Mouse (Mus musculus): ENCODE data around the gene Acaca. TPM values are rescaled to one million over a fixed set of nuclear protein-coding genes. Genes with fewer than 3 reads are reported as not detected.
"Not testable (repeated sequence)": the region's sequence is repeated elsewhere in the genome, so short reads cannot be mapped to it uniquely, and the experiment has no call there.

Acaca gene
- polyA plus RNA-seq, 1 experiment from 2014 or later = 22.5 TPM

DNA sequence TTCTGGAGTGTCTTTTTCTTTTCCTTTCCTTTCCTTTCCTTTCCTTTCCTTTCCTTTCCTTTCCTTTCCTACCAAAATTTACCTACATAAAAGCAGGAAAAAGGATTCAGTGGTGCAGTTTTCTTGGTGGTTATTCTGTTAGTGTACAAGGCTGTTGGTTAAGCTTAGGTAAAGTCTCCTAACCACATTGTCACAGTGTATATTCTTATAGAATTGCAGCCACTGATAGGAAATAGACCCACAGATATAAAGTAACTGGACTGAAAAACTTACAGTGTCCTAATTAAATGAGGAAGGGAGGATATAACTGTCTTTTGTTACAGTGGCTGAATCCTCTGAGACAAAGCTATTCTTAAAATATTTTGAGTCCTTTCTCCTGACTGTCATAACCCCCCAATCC, 202.9 kb downstream of the Acaca start:
- Histone ChIP-seq H3K36me3 (replicated peaks; ENCODE audit: control insufficient read depth, insufficient read depth, low read depth, low read length) (no peaks in the 10 kb centered on the region), H3K9ac (replicated peaks; ENCODE audit: low read length) (no peak overlapping the region), H3K4me2 (ENCODE audit: low read depth, low read length) (no peak overlapping the region), H3K9me3 (replicated peaks; ENCODE audit: control insufficient read depth, low read length) (no peaks in the 10 kb centered on the region), H3K4me3 (ENCODE audit: low read depth, low read length) (no peak overlapping the region), H3K27me3 (ENCODE audit: control insufficient read depth, insufficient read depth, low read length) (no peaks in the 10 kb centered on the region), H3K27ac (replicated peaks; ENCODE audit: low read depth, low read length) (no peak overlapping the region), H3K4me1 (ENCODE audit: control insufficient read depth, insufficient read depth, low read length) (no peaks in the 10 kb centered on the region)
- no peak for ATAC-seq (replicated peaks; ENCODE audit: insufficient number of reproducible peaks, low FRiP score, low TSS enrichment, low read depth)
- no peak for DNase-seq (ENCODE audit: low spot score)

DNA sequence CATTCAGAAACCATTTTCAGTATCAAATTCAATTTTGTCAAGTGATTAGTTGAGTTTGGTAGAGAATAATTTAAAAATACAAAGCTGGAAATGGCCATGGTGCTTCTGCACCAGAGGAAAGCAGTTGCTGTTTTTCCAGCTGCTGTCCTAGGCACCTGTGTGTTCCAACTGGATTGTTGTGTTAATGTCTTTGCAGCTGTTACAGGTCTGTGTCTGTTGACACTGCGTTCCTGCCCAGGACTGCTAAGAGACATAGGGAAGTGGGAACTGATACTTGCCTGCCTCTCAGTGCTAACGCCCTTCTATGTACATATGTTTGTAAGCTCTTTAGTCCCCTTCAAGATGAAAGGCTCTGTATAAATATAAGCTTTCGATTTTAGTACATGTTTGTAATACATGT, 203.4 kb downstream of the Acaca start:
- Histone ChIP-seq H3K9me3 (replicated peaks; ENCODE audit: control insufficient read depth, low read length) (no peaks in the 10 kb centered on the region), H3K4me1 (ENCODE audit: control insufficient read depth, insufficient read depth, low read length) (no peaks in the 10 kb centered on the region), H3K27ac (replicated peaks; ENCODE audit: low read depth, low read length) (no peak overlapping the region), H3K9ac (replicated peaks; ENCODE audit: low read length) (no peak overlapping the region), H3K4me2 (ENCODE audit: low read depth, low read length) (no peak overlapping the region), H3K4me3 (ENCODE audit: low read depth, low read length) (no peak overlapping the region), H3K27me3 (ENCODE audit: control insufficient read depth, insufficient read depth, low read length) (no peaks in the 10 kb centered on the region), H3K36me3 (replicated peaks; ENCODE audit: control insufficient read depth, insufficient read depth, low read depth, low read length) (no peaks in the 10 kb centered on the region)
- WGBS = 83% methylated on average over 3 of the region's 3 CpGs
- no peak for DNase-seq (ENCODE audit: low spot score)
- ATAC-seq (replicated peaks; ENCODE audit: insufficient number of reproducible peaks, low FRiP score, low TSS enrichment, low read depth) = no peak

DNA sequence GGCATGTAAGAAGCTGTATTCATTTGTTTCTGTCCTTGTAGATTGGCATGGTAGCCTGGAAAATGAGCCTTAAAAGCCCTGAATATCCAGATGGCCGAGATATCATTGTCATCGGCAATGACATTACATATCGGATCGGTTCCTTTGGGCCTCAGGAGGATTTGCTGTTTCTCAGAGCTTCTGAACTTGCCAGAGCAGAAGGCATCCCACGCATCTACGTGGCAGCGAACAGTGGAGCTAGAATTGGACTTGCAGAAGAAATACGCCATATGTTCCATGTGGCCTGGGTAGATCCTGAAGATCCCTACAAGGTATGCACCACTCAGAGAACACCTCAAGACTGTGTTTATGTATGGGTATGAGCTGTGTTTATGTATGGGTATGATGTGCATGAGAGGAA, 208.8 kb downstream of the Acaca start:
- H3K27me3 ChIP-seq (ENCODE audit: control insufficient read depth, insufficient read depth, low read length); ATAC-seq (replicated peaks; ENCODE audit: insufficient number of reproducible peaks, low FRiP score, low TSS enrichment, low read depth): not testable (repeated sequence)
- WGBS = 91% methylated on average over 6 of the region's 8 CpGs

DNA sequence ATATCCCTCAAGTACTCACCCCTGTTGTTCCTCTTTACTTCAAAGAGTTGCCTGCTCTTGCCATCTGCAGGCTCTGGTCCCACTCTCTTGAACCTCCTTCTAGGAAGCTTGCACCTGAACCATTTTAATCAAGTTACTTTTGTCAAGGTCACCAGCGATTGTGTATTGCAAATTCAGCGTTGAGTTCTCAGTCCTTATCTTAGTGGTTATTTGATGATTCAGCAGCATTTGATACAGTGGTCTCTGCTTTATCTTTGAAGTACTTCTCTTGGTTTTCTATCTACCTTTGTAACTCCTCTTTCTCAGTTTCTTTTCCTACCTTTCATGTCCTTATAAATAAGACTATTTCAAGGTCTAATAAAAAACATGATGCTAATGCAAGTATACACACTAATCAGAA, 211.2 kb downstream of the Acaca start:
- Histone ChIP-seq H3K9me3 (replicated peaks; ENCODE audit: control insufficient read depth, low read length) (no peaks in the 10 kb centered on the region), H3K36me3 (replicated peaks; ENCODE audit: control insufficient read depth, insufficient read depth, low read depth, low read length) (no peaks in the 10 kb centered on the region), H3K4me2 (ENCODE audit: low read depth, low read length) (no peak overlapping the region), H3K4me3 (ENCODE audit: low read depth, low read length) (no peak overlapping the region), H3K9ac (replicated peaks; ENCODE audit: low read length) (no peak overlapping the region), H3K27ac (replicated peaks; ENCODE audit: low read depth, low read length) (no peak overlapping the region), H3K4me1 (ENCODE audit: control insufficient read depth, insufficient read depth, low read length) (no peaks in the 10 kb centered on the region), H3K27me3 (ENCODE audit: control insufficient read depth, insufficient read depth, low read length) (no peaks in the 10 kb centered on the region)
- DNase-seq (ENCODE audit: low spot score) (no peak), ATAC-seq (replicated peaks; ENCODE audit: insufficient number of reproducible peaks, low FRiP score, low TSS enrichment, low read depth) (no peak)
- 92% methylated on average over 2 of the region's 2 CpGs for WGBS

More for the DNA sequence above, 208.8 kb downstream of the Acaca start:
- H3K9me3 ChIP-seq (replicated peaks; ENCODE audit: control insufficient read depth, low read length); H3K9ac ChIP-seq (replicated peaks; ENCODE audit: low read length); H3K36me3 ChIP-seq (replicated peaks; ENCODE audit: control insufficient read depth, insufficient read depth, low read depth, low read length); DNase-seq (ENCODE audit: low spot score); H3K4me1 ChIP-seq (ENCODE audit: control insufficient read depth, insufficient read depth, low read length); H3K4me3 ChIP-seq (ENCODE audit: low read depth, low read length); H3K27ac ChIP-seq (replicated peaks; ENCODE audit: low read depth, low read length); H3K4me2 ChIP-seq (ENCODE audit: low read depth, low read length): not testable (repeated sequence)

DNA sequence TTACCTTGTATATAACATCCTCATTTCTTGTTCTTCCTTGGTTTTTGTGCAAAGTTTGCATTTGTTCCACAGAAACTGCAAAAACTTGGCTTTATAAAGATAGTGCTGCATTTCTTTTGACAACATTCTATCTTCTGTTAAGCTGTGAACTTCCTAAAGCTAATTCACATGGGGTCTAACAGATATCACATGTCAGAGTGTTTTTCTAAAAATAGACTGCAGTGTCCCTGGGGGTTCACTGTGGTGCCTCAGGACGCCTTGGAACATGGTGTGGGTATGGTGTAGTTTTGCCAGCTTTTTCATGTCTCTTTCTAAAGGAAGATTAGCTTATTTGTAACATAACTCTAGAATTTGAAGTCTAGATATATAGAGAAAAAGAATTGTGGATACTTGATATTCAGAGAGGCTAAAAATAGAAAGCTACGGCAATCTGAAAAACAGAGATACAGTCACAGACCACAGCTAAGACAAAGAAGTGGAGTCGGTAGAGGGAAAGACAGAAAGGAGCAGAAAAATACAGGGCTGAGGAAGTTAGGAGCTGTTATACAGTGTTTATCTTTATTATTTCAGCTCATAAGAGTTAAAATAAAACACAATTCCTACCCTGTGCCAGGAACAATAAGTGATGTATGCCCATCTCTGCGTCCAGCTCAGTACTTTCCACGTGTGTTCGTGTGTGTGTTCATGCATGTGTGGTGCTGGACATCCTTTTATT, 215.2 kb downstream of the Acaca start:
- 73% methylated on average over 6 of the region's 6 CpGs for WGBS
- Histone ChIP-seq H3K9me3 (replicated peaks; ENCODE audit: control insufficient read depth, low read length) (no peaks in the 10 kb centered on the region), H3K27me3 (ENCODE audit: control insufficient read depth, insufficient read depth, low read length) (no peaks in the 10 kb centered on the region), H3K27ac (replicated peaks; ENCODE audit: low read depth, low read length) (no peak overlapping the region), H3K36me3 (replicated peaks; ENCODE audit: control insufficient read depth, insufficient read depth, low read depth, low read length) (no peaks in the 10 kb centered on the region), H3K4me3 (ENCODE audit: low read depth, low read length) (no peak overlapping the region), H3K4me2 (ENCODE audit: low read depth, low read length) (no peak overlapping the region), H3K9ac (replicated peaks; ENCODE audit: low read length) (no peak overlapping the region), H3K4me1 (ENCODE audit: control insufficient read depth, insufficient read depth, low read length) (no peaks in the 10 kb centered on the region)
- ATAC-seq (replicated peaks; ENCODE audit: insufficient number of reproducible peaks, low FRiP score, low TSS enrichment, low read depth) (no peak), DNase-seq (ENCODE audit: low spot score) (no peak)

DNA sequence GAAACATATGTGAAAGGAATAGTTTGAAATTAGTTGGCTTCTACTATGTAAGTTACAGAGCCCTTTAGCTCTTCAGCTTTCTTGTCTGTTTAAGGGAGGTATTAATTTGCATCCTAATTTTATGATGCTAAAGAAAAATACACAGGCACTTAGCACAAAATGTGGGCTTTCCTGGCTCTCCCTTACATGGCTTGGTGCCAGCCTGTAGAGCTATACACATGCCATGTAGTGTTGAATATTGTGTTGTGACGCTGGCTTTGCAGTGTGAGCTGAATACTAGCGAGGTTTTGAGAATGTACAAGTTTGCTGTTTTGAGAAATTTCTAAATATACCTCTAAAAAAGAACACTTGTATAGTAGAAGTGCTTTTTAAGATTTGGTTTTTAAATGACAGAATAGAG, 218.3 kb downstream of the Acaca start:
- 97% methylated on average over 2 of the region's 2 CpGs for WGBS
- no peak for DNase-seq (ENCODE audit: low spot score)
- no peak for ATAC-seq (replicated peaks; ENCODE audit: insufficient number of reproducible peaks, low FRiP score, low TSS enrichment, low read depth)

DNA sequence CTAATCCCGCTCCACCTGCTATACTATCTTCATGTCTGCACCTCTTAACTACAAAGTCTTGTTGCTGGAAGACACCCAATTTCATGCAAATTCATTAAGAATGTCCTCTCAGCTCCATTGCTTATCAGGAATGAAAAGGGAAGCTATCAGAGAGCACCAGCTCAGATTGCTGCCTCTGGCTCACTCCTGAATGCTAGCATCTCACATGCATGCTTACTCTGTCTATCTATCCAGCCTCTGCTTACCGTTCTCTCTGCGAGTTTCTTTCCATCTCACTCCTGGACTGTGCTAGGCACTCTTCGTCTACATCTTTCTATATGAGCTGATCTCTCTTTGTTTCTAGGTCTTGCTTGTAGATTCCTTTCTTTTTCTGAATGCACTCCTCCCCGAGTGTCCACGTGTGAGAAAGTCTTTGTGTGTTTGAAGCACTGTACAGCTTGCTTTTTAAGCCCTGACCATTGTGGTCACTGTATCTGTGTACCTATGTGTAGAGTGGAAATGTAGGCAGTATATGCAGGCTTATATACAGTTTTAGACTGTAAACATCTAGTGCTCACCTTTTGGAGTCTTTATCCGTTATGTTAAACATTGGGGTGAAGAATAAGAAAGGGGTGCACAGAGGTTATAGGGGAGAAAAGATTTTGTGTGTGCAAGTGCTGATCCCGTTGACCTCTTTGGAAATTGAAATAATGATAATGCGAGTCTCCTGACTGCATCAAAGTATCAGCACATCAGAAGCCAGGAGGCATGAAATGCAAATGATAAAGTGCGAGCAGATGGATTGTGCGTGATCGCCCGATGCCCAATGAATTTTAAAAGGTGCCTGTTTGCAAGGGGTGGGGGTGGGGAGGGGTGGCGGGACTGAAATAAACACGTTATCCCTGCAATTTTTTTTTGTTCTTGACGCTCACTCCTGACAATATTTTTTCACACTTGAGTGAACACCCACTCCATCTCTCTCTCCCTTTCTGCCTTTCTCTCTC, 219.7 kb downstream of the Acaca start:
- ATAC-seq (replicated peaks; ENCODE audit: insufficient number of reproducible peaks, low FRiP score, low TSS enrichment, low read depth) (no peak), DNase-seq (ENCODE audit: low spot score) (no peak)
- H3K36me3 ChIP-seq (replicated peaks; ENCODE audit: control insufficient read depth, insufficient read depth, low read depth, low read length) = no peaks in the 10 kb centered on the region
- H3K9me3 ChIP-seq (replicated peaks; ENCODE audit: control insufficient read depth, low read length) = no peaks in the 10 kb centered on the region
- 87% methylated on average over 16 of the region's 16 CpGs for WGBS
- no peak overlapping the region for H3K9ac ChIP-seq (replicated peaks; ENCODE audit: low read length)
- H3K4me1 ChIP-seq (ENCODE audit: control insufficient read depth, insufficient read depth, low read length) = no peaks in the 10 kb centered on the region
- no peak overlapping the region for H3K27ac ChIP-seq (replicated peaks; ENCODE audit: low read depth, low read length)
- no peaks in the 10 kb centered on the region for H3K27me3 ChIP-seq (ENCODE audit: control insufficient read depth, insufficient read depth, low read length)
- H3K4me2 ChIP-seq (ENCODE audit: low read depth, low read length) = no peak overlapping the region
- no peak overlapping the region for H3K4me3 ChIP-seq (ENCODE audit: low read depth, low read length)

More for the DNA sequence above, 218.3 kb downstream of the Acaca start:
- Histone ChIP-seq H3K27me3 (ENCODE audit: control insufficient read depth, insufficient read depth, low read length) (no peaks in the 10 kb centered on the region), H3K4me1 (ENCODE audit: control insufficient read depth, insufficient read depth, low read length) (no peaks in the 10 kb centered on the region), H3K9ac (replicated peaks; ENCODE audit: low read length) (no peak overlapping the region), H3K36me3 (replicated peaks; ENCODE audit: control insufficient read depth, insufficient read depth, low read depth, low read length) (no peaks in the 10 kb centered on the region), H3K9me3 (replicated peaks; ENCODE audit: control insufficient read depth, low read length) (no peaks in the 10 kb centered on the region), H3K27ac (replicated peaks; ENCODE audit: low read depth, low read length) (no peak overlapping the region), H3K4me3 (ENCODE audit: low read depth, low read length) (no peak overlapping the region), H3K4me2 (ENCODE audit: low read depth, low read length) (no peak overlapping the region)

DNA sequence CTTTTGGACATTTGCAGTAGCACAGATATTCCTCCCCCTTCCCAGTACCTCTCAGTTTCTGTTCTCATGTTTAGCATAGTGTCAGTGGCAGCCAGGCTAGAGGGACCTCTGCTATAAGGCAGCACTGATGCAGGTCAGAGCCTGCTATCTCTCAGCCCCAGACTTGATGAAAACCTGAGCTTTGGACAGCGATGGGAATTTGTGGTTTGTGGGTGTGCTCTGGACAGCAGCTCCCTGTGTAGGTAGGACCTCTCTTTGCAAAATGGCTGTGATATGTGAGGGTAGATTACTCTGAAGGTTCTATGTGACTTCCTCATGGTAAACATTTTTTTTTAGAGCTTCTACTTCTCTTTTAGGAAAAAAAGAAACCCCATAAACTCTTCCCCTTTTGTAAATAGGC, 221.7 kb downstream of the Acaca start:
- Histone ChIP-seq H3K27ac (replicated peaks; ENCODE audit: low read depth, low read length) (no peak overlapping the region), H3K36me3 (replicated peaks; ENCODE audit: control insufficient read depth, insufficient read depth, low read depth, low read length) (no peaks in the 10 kb centered on the region), H3K4me1 (ENCODE audit: control insufficient read depth, insufficient read depth, low read length) (no peaks in the 10 kb centered on the region), H3K27me3 (ENCODE audit: control insufficient read depth, insufficient read depth, low read length) (no peaks in the 10 kb centered on the region), H3K9me3 (replicated peaks; ENCODE audit: control insufficient read depth, low read length) (no peaks in the 10 kb centered on the region), H3K4me3 (ENCODE audit: low read depth, low read length) (no peak overlapping the region), H3K4me2 (ENCODE audit: low read depth, low read length) (no peak overlapping the region), H3K9ac (replicated peaks; ENCODE audit: low read length) (no peak overlapping the region)
- DNase-seq (ENCODE audit: low spot score) (no peak), ATAC-seq (replicated peaks; ENCODE audit: insufficient number of reproducible peaks, low FRiP score, low TSS enrichment, low read depth) (no peak)
- WGBS = 91% methylated on average over 1 of the region's 1 CpGs

Data from embryonic facial prominence, embryonic 11.5 days (tissue).